Mouse (Mus musculus) neutrophil, adult 5-6 weeks (primary cell): ENCODE measurements around the gene Capn12. TPM values are rescaled to one million over a fixed set of nuclear protein-coding genes. Genes with fewer than 3 reads are reported as not detected.

Experiments used
- ATAC-seq: fragments of 151-379, 151-347 bp; 2 replicates; pipeline ENCODE4 v1.8.0; 2017; ENCODE audit warnings: mild to moderate bottlenecking, moderate TSS enrichment; ENCODE audit not compliant: insufficient number of reproducible peaks, poor library complexity, low FRiP score, severe bottlenecking; ENCODE audit errors: extremely low read depth
- total RNA-seq: library from RNA; stranded (forward); fragments of 200-1000 nt; gene quantifications from 2 replicates; pipeline ENCODE4 v1.2.3, GENCODE M21; 2017

Capn12 gene
- total RNA-seq, 1 experiment from 2014 or later = not detected

DNA sequence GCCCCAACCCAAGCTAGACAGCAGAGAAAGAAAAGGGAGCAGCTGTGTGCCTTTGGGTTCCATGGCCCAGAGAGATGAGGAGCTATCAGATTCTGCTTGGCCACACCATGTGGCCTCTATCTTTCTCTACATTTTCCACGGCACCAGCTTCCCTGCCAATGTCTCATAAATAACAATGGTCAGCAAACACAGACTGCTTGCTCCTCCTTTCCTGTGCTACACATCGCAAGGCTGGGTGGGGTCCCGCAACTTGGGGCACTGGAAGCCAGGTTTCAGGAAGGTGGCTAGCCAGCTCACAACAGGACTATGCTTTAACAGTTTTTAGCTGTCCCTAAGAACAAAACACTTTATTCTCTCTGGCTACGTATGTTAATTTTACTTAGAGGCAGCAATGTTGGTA lies 55.6 kb downstream of the Capn12 start:
- no peak for ATAC-seq

DNA sequence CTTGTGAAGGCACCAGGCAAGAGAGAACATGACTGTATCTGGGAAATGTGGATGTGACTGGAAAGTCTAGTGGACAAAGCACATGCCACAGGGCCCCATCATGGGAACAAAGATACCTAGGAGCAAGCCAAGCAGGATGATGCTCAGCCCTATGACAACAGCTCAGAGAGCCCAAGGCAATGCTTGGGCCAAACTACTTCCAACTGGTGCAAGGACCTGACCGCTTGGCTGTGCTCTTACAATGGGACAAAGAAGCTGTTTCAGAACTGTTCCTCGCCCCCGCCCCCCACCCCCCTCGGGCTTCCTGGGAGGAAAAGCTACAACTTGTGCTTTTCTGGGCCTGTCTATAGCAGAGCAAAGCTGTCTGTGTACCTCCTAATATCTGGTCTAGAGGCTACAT lies 57.4 kb downstream of the Capn12 start:
- ATAC-seq = no peak

DNA sequence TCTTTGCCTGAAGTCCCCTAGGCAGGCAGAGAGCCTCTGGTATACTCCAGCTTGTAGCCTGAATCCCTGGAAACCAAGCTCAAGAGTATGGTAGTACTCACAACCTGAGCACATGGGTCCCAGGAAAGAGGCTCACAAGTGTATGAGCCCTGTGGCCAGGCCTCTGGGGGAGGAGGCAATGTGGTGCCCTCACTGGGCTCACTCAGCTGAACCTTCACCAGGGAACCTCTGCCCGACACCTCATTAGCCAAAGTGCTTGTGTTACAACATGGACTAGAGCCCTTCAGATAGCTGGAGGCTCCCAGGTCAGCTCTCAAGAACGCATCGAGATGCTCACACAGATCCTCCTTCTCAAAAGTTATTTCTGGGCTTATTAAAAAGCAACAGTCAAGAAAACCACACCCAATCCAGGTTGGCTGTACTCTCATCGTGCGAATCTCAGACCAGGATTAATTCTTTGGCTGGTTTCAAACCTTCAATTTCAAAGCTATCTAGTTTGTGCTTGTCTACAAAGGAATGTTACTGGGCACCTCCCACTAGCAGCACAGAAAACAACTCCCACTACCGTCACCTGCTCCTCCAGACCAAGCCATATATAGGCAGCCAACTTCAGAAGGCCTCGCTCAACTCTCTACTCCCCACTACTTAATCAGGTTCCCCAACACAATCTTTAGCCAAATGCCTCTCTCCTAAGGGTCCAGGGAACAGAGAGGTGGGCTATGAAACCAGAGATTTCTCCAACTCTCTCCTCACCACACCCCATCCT lies 58.4 kb downstream of the Capn12 start:
- no peak for ATAC-seq

DNA sequence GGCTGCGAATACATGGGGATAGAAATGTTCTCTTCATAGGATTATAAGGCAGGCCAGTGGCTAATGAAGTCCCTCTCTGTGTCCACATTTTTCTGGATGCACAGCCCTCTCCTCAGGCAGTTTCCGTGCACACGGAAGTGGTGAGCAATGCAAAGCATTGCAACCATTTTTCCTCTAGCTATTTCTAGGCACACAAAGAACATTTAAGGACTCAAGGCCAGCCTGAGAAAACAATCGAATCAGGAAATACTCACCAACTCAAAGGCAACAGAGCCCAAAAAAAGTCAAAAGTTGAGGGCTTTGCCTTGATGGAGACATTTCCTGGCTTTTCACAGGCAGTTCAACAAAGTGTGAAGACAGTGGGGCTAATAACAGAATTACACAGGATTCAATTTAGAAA lies 59.9 kb downstream of the Capn12 start:
- ATAC-seq = no peak

DNA sequence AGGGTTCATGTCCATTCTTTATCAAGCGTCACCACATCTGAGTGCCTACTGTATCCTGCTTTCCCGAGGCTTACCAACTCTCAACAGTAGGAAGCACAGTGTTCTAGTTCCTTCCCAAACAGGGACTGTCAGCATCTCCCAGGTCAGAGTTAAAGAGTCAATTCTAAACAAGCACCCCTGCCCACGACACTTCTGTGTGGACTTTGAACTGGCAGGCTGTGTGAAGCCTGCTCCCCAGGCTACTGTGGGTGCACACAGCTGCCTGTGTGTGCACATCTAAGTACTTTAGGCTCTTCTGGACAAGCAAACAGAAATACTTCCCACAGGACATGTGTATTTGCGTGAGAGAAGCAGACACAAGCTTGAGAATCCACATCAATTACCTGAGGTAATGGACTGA lies 60.3 kb downstream of the Capn12 start:
- no peak for ATAC-seq

Other genes with a start within 250 kb of the Capn12 start
- not detected in 2 replicates for gene Fbxo27, start 188.6 kb upstream of the Capn12 start, total RNA-seq
- gene Fbxo17, start 164.6 kb upstream of the Capn12 start, total RNA-seq = 0.61 and 0.81 TPM in 2 replicates
- 18.0 and 19.4 TPM in 2 replicates for gene Mrps12, start 139.6 kb upstream of the Capn12 start, total RNA-seq
- 5.9 and 6.1 TPM in 2 replicates for gene Sars2, start 139.4 kb upstream of the Capn12 start, total RNA-seq
- gene Ccer2, start 125.2 kb upstream of the Capn12 start, total RNA-seq = not detected in 2 replicates
- 39.3 and 45.8 TPM in 2 replicates for gene Sirt2, start 114.7 kb upstream of the Capn12 start, total RNA-seq
- 23.5 and 24.3 TPM in 2 replicates for gene Nfkbib, start 113.9 kb upstream of the Capn12 start, total RNA-seq
- 95.7 and 108 TPM in 2 replicates for gene Rinl, start 92.5 kb upstream of the Capn12 start, total RNA-seq
- gene Hnrnpl, start 72.9 kb upstream of the Capn12 start, total RNA-seq = 300 and 326 TPM in 2 replicates
- 43.8 and 45.0 TPM in 2 replicates for gene Ech1, start 56.2 kb upstream of the Capn12 start, total RNA-seq
- 25.1 and 34.3 TPM in 2 replicates for gene Lgals4, start 47.6 kb upstream of the Capn12 start, total RNA-seq
- not detected in 2 replicates for gene Lgals7, start 17.6 kb upstream of the Capn12 start, total RNA-seq
- 29.7 and 36.4 TPM in 2 replicates for gene Actn4, start 80.9 kb downstream of the Capn12 start, total RNA-seq
- gene Eif3k, start 100.4 kb downstream of the Capn12 start, total RNA-seq = 191 and 195 TPM in 2 replicates
- gene Map4k1, start 100.6 kb downstream of the Capn12 start, total RNA-seq = 132 and 154 TPM in 2 replicates
- gene Ryr1, start 243.8 kb downstream of the Capn12 start, total RNA-seq = 0.61 and 1.0 TPM in 2 replicates